Mouse (Mus musculus) MEL-GATA-1-ER (cell line): Measurements from ENCODE around the gene Slpi.

Experiments
- DNase-seq: peaks from one replicate; pipeline ENCODE4 v3.0.0-alpha.2; 2012; ENCODE audit warnings: low read depth; ENCODE audit errors: extremely low read depth

The Slpi gene

GRCm38 (mm10) chr2:164389020-164389419, at the start of gene Slpi:
Slpi (minus strand) TSS chr2:164389095.
- DNase-seq = no peak

DNA sequence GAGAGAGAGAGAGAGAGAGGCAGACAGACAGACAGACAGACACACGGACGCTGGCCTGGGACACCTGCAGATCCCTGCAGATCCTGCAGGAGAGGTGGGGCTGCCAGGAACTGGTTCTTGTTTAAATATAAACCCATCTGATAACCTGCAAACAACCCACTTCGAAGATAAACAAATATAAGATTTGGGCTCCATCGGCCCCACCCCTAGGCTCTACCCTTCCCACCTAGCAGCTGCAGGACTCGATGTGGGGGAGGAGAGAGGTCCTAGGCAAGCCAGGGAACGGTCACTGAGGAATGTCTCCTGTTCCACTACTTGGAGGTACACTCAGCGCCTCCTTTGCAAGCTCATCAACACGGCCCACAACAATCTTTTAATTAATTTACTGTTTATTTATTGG, 49.4 kb upstream of the Slpi start:
- DNase-seq = no peak

DNA sequence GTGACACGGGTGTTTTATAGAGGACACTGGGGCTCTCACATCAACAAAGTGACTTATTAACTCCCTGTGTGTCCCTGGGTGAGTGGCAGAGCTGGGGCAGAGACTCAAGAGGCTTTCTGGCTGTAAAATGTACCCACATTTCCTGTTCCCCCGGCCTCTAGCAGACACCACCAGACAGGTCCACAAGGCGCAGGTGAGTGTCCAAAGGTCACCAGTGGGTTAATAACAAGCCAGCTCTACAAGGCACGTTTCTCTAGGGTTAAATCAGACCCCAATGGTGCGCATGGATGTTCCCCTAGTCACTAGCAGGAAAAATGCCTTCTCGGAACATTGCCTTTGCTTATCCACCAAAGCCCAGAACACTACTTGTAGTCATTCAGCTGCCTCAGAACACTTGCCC, 48.8 kb upstream of the Slpi start:
- no peak for DNase-seq

DNA sequence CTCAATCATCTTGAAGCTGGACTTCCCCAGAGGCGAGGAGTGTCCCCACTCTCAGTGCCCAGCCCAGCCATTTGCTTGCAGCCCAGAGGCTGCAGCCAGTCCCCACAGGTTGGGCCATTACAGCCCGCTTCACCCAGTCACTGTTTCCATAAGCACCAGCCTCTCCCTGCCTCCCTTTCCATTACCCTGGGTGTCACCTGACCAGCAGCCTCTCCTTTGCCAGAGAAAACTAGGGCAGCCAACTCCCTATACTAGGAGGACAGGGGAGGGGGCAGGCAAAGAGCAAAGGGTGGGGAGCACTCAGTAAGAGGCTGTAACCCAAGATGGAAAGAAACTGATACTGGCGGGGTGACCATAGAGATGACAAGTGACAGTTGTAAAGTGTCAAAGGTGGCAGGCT, 48.1 kb upstream of the Slpi start:
- DNase-seq = no peak

- DNase-seq = no peak
These were observed 47.5 kb upstream of the Slpi start for GRCm38 (mm10) chr2:164436215-164436913.

DNA sequence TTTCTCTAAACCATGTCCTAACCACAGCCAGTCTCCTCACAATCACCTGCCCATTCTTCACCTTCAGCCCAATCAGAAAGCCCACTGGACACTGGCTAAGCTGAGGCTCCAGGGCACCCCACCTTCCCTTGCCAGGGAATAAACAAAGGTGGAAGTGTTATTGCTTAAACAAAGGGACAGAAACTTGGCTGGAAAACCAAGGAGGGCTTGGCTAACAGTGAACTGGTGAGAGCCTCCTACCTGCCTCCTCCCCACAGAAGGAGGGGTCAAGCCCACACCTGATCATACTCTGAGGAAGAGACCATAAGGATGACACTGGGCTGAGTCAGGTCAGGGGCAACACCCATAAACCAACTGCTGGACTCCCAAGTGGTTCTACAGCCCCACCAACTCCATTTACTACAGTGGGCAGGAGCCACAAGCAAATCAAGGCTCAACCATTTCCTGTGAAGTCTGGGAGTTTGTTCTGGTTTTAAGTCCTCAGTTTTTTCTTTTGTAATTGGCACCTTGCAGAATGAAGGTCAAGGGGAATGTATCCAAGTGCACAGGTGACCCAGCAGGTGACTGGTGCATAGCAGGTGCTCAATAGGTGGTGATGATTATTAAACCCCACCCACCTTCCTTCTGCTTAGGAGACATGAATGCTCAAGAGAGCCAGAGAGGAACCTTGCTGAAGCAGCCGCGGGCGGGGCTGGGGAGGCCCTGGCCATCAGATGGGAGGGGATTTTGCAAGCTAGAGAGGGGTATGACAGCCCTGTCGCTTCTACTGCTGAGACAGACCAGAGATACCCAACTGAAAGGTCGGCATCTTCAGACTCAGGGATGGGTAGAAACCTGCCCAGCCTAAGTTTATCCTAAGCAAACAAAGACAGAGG, 46.6 kb upstream of the Slpi start:
- DNase-seq = no peak

- no peak for DNase-seq
These were observed 45.8 kb upstream of the Slpi start for GRCm38 (mm10) chr2:164434681-164435080.

DNA sequence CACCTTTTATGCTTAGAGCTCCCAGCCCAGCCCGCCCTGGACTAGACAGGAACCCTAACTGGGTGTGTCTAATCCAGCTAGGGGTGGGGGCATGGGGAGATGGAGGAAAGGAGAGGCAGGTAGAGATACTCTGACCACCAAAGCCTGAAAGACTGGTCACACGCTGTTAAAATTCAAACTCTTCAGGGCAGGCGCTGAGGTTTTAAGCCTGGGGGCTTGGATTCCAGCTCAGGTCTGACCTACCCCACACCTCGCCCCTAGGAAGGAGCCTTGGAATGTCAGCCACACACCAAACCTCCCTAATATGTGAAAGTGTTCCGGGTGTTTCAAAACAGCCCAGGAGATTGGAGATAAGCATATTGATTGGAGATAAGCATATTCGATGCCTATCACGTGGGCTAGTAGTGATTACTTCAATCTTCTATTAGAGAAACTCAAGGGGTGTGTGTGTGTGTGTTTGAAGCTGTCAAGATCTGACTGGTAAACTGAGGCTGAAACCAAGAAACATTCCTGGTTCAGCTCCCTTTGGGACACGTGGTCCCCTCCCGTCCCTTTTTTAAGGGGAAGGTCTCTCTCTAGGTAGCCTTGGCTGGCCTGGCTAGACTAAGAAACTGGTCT, 44.5 kb upstream of the Slpi start:
- no peak for DNase-seq

DNA sequence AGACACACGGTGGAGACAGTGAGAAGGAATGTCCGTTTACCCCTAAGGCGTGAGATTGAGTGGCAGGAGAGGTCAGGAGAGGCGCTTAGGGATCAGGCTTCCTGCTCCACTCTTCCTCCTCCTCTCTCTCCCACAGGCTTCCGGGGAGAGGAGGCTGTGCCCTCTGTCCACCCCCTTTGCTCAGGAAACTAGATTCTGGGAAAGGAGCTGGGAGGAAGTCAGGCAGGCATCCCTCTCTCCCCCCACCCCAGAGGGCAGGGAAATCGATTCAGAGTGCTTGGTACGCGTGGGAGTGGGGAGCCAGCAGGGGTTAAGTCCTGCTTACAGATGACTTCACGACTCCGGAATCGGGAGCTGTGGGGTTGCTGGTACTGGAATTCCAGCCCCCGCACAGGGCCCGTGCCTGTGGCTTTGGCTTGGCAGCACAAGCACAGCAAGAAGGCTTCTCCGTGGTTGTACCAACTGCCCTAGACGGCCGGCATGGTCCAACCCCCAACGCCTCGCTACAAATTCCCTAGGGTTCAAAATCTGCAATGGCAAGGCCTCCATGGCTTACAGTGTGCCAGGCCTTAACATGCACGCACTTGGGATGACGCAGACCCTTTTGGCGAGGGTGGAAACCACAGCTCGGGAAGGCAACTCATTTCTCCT, 43.8 kb upstream of the Slpi start:
- DNase-seq = no peak

- DNase-seq = no peak
These were observed 43.0 kb upstream of the Slpi start for GRCm38 (mm10) chr2:164431676-164432465.

DNA sequence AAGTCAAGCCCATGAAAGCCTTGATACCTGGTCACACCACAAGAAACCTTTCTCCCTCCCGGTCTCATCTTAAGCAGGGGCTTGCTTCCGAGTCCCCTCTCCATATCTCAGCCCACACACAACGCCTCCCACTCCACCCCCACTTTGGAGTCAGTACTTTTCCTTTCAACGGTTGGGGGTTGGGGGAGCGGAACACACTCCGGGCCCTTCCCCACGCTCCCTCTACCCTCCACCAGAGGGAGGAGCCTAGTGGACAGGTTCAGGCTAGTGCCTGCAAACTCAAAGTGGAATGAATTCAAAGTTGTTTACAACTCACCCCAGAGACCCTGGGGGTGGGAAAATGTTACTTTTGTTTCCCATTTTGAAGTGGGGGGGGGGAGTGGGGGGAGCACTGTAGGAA, 41.8 kb upstream of the Slpi start:
- DNase-seq = no peak

DNA sequence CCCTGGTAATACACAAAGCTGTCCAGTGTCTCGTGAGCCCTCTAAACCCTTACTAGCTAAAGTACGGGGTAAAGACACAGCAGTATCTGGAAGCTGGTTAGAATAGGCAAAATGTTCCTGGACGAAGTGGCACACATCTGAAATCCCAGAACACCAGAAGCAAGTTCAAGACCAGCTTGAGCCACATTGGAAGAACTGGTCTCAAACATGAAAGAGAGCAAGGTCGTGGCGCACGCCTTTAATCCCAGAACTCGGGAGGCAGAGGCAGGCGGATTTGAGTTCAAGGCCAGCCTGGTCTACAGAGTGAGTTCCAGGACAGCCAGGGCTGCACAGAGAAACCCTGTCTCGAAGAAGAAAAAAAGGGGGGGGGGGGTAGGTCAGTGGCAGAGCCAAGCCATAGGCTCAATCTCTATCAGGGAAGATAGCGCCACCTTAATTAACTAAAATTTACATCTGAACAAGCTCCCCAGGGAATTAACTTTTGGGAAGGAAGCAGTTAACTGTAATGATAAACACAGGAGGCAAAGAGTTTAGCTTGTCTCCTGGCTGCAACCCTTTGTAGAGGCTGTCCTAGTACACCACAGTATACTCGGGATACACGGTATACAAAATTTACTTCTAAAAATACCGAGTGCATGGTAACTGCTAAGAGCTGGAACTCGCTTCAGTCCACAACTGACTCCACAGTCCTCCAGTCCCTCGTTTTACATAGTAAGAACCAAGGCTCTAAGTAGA, 41.2 kb upstream of the Slpi start:
- no peak for DNase-seq

DNA sequence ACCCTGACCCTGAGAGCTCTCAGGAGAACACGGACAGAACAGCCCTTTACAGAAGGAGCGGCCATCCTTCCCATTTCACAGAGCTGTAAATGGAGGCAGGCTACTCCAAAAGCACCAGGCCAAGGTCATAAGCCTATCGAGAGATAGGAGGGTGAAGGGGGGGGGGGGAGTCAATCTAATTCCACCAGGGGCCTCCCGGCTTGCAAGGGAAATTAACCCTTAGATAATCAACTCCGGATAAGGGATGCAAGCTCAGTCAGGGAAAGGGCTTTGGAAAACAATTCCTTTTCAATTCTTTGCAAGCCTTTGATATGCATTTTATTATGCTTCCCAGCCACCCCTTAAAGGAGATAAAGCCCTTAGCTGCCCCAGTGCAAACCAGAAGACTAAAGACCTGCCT, 39.6 kb upstream of the Slpi start:
- DNase-seq = no peak

DNA sequence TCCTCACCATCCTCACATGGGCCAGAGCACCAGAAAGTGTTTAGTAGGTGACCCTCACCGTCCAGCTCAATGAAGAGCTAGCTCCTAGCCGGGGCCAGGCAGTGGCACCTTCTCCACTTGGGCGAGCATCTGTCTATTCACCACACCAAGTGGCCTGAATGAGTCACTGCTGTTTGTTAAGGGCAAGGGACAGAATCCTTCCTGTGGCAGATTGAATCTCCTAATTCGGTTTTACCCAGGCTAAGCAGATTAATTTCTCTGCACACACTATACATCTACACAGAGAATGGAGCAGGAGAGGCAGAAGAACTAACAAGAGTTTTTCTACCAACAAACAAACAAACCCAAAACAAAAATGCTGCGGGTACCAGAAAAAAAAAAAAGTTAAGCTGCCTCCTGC, 38.1 kb upstream of the Slpi start:
- DNase-seq = no peak

DNA sequence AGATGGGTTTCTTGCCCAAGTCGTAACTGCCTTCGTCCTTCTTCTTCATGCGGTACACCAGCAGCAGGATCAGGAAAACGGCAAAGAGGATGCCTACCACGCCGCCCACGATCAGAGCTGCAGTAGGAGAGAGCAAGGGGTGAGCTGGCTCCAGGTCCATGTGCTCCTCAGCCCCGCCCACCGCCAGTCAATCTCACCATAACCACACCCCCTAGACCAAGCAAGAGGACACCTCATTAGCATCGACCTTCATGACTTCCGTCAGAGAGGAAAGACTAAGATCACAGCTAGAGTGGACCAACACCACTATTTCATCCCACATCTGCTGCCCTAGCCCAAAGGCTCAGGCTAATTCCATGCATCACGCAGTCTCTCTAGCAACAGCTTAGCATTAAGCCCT, 37.2 kb upstream of the Slpi start:
- no peak for DNase-seq

DNA sequence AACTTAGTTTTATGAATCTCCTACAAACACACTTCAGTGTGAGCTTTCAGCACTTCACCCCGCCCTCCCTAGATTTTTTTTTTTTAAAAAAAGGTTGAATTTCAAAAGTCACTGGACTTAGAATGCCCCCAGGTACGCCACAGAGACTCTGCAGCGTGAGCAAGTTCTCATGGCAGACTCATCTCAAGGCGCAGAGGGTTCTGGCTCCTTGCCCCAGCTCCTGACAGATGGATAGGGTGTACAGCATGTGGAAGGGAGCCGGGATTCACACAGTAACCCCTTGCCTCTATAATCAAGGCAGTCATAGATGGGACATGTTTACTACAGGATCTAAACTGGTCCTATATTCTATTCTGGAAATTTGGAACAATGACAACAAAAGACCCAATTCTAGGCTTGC, 36.5 kb upstream of the Slpi start:
- DNase-seq = no peak

DNA sequence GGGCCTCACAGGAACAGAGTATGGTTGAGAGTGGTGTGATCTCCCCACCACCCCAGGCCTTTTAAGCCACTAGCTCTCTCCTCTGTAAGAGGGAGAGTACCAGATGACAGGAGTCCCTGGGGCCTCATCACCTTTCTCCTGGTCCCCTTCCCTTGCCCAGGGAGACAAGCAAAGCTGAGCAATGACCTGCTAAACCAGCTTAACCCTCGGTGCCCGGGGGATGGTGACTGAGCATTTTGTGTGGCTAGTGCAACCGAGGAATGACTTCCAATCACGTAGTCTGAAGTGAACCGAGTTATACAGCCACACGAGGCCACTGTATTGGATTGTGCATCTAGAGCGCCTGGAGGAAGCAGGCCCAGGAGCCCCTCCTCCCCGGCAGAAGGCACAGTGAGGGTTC, 35.5 kb upstream of the Slpi start:
- no peak for DNase-seq

GRCm38 (mm10) chr2:164423464-164423863, 34.6 kb upstream of the Slpi start:
- DNase-seq = no peak

GRCm38 (mm10) chr2:164422675-164423393, 33.9 kb upstream of the Slpi start:
- no peak for DNase-seq

DNA sequence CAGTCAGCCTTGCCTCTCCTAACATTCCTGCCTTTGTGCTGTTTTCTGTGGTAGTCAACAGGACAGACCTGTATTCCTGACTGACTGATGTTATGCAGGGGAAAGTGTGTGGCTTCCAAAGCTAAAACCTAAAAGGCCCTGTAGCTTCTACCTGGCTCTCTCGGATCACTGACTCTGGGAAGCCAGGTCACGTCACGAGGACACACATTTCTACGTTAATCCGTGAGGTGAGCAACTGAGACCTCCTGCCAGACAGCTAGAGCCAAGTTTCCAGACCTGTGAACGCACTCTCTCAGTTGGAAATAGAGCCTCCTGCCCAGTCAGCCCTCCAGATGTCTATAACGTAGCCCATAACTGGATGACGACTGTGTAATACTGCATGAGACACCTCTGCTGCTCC, 33.1 kb upstream of the Slpi start:
- no peak for DNase-seq
